Mouse (Mus musculus) urinary bladder, postnatal 0 days (tissue): ENCODE results near the gene Gm19345. TPM values are rescaled to one million over a fixed set of nuclear protein-coding genes. Genes with fewer than 3 reads are reported as not detected.

Experiments used
- polyA plus RNA-seq: library from polyadenylated mRNA; unstranded; fragments of >200 nt; fragmentation: Nextera tagmentation; extraction: Ambion mirVana; gene quantifications from 2 replicates; pipeline ENCODE4 v1.2.1, GENCODE M21; 2015

Gene Gm19345
- not detected in 2 replicates for polyA plus RNA-seq

DNA sequence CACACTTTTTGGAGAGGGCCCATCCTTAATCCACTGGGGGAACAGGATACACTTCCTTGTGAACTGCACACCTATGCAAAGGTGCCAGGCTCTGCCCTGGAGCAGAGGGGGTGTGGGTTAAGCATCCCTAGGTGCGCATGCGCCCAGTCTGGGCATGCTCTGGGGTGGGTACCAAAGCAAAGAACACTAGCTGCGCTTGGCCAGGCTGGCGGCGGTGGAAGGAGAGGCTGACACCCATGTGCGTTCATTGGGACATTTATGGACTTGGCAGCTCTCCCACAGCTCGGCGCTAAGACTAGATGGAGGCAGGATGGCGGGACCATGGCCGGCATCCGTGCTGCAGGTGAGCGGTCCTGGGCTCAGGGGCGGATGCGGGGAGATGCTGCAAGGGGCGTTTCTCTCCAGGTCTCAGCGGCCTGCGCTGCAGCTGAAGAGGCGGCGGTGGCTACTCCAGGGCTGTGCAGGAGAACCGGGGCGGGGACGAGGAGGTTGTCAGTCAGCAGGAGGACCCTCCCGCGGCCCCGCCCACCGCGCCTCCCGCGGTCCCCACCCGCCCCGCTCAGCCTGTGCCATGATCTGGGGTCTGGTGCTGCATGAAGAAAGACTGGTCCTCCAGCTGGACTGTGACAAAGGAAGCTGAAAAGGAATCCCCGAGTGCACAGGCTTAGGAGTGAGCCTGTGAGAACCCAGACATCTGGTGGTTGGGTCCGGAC, at the start of gene Gm19345:
TSS of gene Gm19345 (plus strand) at position 146 of the 713 bp plus-strand sequence.

DNA sequence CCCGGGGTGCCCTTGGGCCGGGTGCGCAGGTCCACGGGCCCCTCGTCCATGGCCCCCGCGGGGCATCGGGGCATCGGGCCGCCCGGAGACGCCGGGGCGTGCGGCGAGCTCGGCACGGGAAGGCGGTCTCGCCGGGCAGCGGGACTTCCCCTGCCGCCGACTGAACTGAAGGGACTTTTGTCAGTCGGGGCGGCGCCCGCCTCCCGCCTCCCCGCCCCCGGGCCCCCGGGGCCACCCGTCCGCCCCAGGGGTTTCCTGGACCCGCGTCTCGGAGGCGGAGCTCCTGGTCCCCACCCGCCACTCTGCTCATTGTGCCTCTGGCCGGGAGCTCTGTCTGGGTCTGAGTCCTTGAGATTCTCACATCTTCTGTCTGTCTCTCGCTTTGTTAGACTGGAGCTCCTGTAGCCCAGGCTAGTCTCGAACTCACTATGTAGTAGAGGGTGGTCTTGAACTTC, 29.2 kb upstream of the Gm19345 start, which contains the start of gene Bcl3:
TSS of gene Bcl3 (minus strand) at position 167 of the 455 bp plus-strand sequence.

DNA sequence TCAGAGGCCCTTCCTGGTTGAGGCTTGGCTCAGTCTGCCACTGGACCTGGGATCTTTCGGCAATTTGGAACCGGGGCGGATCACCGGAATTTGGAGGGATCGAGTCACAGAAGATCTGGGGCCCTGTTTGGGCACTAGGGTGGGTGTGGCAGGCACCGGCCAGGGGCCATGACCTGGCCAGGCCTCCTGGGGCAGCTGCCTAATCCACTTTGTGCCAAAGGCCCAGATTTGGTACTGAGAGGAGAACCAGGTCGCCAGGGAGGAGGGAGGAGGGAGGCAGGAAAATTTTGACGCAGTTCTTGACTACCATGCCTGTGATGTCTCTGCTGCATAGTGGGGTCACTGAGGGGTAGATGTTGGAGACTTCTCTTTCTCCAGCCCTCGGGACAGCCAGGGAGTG, 9.4 kb downstream of the Gm19345 start, which contains the start of gene Ceacam16:
TSS of gene Ceacam16 (minus strand) at position 101 of the 400 bp plus-strand sequence.

DNA sequence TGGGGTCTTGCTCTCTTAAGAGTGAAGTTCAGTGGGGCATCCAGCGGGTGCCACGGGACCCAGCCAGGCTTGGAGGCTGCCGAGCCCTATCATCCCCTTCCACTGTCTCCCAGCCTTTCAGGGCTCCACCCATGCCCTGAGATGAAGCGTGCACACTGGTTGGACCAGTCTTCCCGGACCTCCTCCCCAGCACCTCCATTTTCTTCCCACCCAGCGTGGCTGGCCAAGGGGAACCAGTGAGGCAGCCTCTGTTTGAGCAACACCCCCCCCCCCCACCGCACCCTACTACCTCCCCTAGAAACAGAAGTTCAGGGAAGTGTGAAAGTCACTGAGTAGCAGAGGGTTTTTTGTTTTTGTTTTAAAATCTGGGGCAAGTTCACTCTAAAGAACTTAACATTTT, 36.0 kb downstream of the Gm19345 start, which contains the start of gene Ceacam19:
TSS of gene Ceacam19 (minus strand) at position 117 of the 400 bp plus-strand sequence.

Other genes starting within 250 kb of the Gm19345 start
- gene Clasrp, start 247.5 kb upstream of the Gm19345 start, polyA plus RNA-seq = 21.5 and 24.3 TPM in 2 replicates
- 19.2 TPM in 2 replicates for gene Relb, start 222.6 kb upstream of the Gm19345 start, polyA plus RNA-seq
- gene Clptm1, start 187.0 kb upstream of the Gm19345 start, polyA plus RNA-seq = 49.8 and 51.7 TPM in 2 replicates
- 4.0 and 26.9 TPM in 2 replicates for gene Apoc2, start 174.1 kb upstream of the Gm19345 start, polyA plus RNA-seq
- not detected in 2 replicates for gene Gm44805, start 170.6 kb upstream of the Gm19345 start, polyA plus RNA-seq
- gene Apoc4, start 170.5 kb upstream of the Gm19345 start, polyA plus RNA-seq = 2.9 and 3.0 TPM in 2 replicates
- 54.6 and 118 TPM in 2 replicates for gene Apoc1, start 159.3 kb upstream of the Gm19345 start, polyA plus RNA-seq
- 475 and 2,164 TPM in 2 replicates for gene Apoe, start 152.8 kb upstream of the Gm19345 start, polyA plus RNA-seq
- gene Tomm40, start 136.6 kb upstream of the Gm19345 start, polyA plus RNA-seq = 77.1 and 79.8 TPM in 2 replicates
- 55.1 and 55.3 TPM in 2 replicates for gene Nectin2, start 101.5 kb upstream of the Gm19345 start, polyA plus RNA-seq
- gene Bcam, start 81.0 kb upstream of the Gm19345 start, polyA plus RNA-seq = 135 and 139 TPM in 2 replicates
- 16.4 and 17.5 TPM in 2 replicates for gene Cblc, start 55.2 kb upstream of the Gm19345 start, polyA plus RNA-seq
- 8.0 and 8.4 TPM in 2 replicates for gene Bcl3, start 29.2 kb upstream of the Gm19345 start, polyA plus RNA-seq
- gene Ceacam16, start 9.3 kb downstream of the Gm19345 start, polyA plus RNA-seq = not detected in 2 replicates
- gene Ceacam19, start 36.0 kb downstream of the Gm19345 start, polyA plus RNA-seq = 3.4 and 4.0 TPM in 2 replicates
- 13.9 and 14.1 TPM in 2 replicates for gene Pvr, start 69.2 kb downstream of the Gm19345 start, polyA plus RNA-seq
- gene Igsf23, start 98.8 kb downstream of the Gm19345 start, polyA plus RNA-seq = 0.13 and 0.16 TPM in 2 replicates
- not detected in 2 replicates for gene Ceacam20, start 113.4 kb downstream of the Gm19345 start, polyA plus RNA-seq
- not detected in 2 replicates for gene Nlrp9b, start 139.5 kb downstream of the Gm19345 start, polyA plus RNA-seq
- gene Vmn1r91, start 247.7 kb downstream of the Gm19345 start, polyA plus RNA-seq = not detected in 2 replicates